Mouse (Mus musculus): ENCODE measurements at regions not wholly inside any gene's neighbourhood (a gene's known extent, or its start where the extent isn't known, plus 50 kb on each side); places are given as distances from the start of the nearest gene placed in this dataset.

- no peak for DNase-seq (ENCODE audit: low read depth, low spot score)
Measured at GRCm38 (mm10) chr8:74293621-74294020, 579.4 kb upstream of the Isx start.

DNA sequence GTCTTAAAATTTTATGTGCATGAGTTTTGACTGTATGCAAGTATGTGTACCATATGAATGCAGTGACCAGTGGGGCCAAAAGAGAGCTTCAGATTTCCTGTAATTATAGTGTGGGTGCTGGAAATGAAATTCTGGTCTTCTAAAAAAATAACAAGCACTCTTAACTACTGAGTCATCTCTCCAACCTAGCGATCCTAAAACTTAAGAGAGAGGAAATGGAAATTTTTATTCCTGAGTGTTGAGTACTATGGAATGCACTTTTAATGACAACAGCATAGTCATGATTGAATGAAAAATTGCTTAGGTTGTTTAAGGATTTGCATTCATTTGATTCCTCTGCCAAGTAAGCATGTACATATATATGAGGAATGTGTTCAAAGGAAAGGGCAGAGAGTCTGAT, 575.3 kb upstream of the Isx start:
- no peak for DNase-seq (ENCODE audit: low read depth, low spot score)

- no peak for DNase-seq (ENCODE audit: low read depth, low spot score)
Measured at GRCm38 (mm10) chr8:74309810-74310209, 563.2 kb upstream of the Isx start.

GRCm38 (mm10) chr8:74315382-74315781, 557.6 kb upstream of the Isx start:
- DNase-seq (ENCODE audit: low read depth, low spot score) = no peak

GRCm38 (mm10) chr8:74327521-74327920, 545.5 kb upstream of the Isx start:
- DNase-seq (ENCODE audit: low read depth, low spot score) = peak; percentile 59

DNA sequence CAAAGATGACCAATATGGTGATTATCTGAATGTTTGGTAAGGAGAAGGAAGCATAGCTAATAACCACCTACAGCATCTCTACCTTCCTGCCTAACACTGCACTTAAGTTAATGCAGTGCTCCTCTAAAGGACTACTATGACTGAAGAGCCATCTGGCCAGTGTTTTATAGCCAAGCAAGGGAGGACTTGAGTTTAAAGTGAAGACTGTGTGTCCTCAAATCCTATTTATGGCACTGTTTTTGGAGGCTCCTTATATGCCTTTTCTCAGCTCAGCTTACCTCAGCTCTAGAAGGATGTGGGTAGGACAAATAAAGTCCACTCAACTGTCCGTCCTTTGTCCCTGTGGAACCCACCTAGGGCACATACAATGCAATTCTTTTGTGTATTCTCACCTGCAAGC, 529.0 kb upstream of the Isx start:
- no peak for DNase-seq (ENCODE audit: low read depth, low spot score)
